Mouse (Mus musculus): ENCODE data around the gene Cdh23.

DNA sequence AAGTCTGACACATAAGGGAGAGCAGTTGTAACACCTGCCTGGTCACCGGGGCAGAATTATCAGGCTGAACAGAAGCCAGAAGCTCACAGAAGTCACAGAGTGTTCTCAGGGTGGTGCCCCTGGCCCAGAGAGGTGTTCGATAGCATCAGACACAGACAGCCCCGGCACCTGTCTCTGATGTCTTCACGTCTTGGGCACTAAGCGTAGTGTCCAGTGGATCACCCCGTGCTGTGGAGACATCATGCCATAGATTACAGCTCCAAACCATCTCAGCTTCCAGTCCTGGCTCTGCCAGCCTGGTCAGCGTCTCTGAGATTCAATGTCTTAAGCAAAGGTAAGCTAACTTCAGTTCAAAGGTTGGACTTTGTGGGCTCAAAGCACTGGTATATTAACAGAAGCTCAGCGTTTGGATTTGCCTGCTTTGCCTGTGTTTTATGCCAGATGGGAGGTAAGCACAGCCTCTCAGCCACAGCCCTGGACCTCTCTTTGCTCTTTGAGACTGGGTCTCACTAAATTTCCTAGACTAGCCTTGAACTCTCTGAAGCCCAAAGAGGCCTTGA is 429.4 kb downstream of the Cdh23 start:
- TF ChIP-seq CTCF (IDR thresholded peaks at IDR 0.05; ENCODE audit: low read depth, low read length), result no peak
- TF ChIP-seq TAL1 (conservative IDR thresholded peaks at IDR 0.05; ENCODE audit: low read depth, low read length), result no peak

Data from G1E (cell line).